Comparison of ENCODE assay signal across 12 mouse cellular contexts in the genomic region with DNA sequence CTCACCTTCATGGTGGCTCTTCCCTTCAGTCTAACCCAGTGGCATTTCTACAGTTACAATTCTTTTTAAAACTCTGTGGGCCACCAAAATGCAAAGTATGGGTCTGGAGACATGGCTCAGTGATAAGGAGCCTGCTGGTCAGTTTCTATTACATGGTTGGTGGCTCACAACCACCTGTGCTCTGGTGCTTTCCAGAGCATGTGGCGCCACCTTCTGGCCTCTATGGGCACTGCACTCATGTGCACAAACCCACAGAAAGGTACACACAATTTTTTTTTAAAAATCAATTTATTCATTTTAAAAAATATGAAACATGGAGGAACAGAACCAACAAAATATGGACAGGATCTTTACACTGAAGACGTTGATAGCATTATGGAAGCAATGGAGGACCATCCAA. TPM values are rescaled to one million over a fixed set of nuclear protein-coding genes. Genes with fewer than 3 reads are reported as not detected.
A peak's percentile ranks its signal among the peaks of the same experiment; 100 is the strongest.
DNase-seq lines count a peak whose midpoint lies in the region; ATAC-seq and TF ChIP-seq lines count a peak whose summit lies in the region.
"Had no signal": no experiment of that assay in that cellular context is flagged by ENCODE, and none has a peak within 500 bp of the region (broad histone marks: within the 10 kb centered on the region; RNA-seq: fewer than 3 reads in every experiment).

No protein-coding gene starts in this region.

- TF ChIP-seq CTCF in kidney, postnatal 0 days (IDR thresholded peaks at IDR 0.05; ENCODE audit: low read depth): peak; percentile 55
- TF ChIP-seq CTCF in CH12.LX (conservative IDR thresholded peaks at IDR 0.05 in 1 of 2, IDR thresholded peaks at IDR 0.05 in 1 of 2; ENCODE audit: low read depth in 2 of 2, low read length in 2 of 2): peak; percentile 58 to 63

- in situ Hi-C loops in CH12.LX (cut with MboI; ENCODE audit: low pct_ligation_motif_present, low pct_unique_long_range_greater_than_20kb, low sequenced_read_pairs): no loop called here

- no peak overlapping the region for H3K4me2 ChIP-seq in kidney, postnatal 0 days (ENCODE audit: low read length)
- no peak overlapping the region for H3K4me2 ChIP-seq in CH12.LX (ENCODE audit: insufficient read depth, low read depth, poor library complexity, severe bottlenecking)
- H3K4me2 ChIP-seq in hindbrain, embryonic 11.5 days (replicated peaks; ENCODE audit: low read depth, low read length): no peak overlapping the region
- H3K4me2 ChIP-seq: limb, embryonic 15.5 days; stomach, embryonic 15.5 days had no signal

- no peaks in the 10 kb centered on the region for H3K27me3 ChIP-seq in kidney, postnatal 0 days (ENCODE audit: insufficient read depth, low read length)
- no peaks in the 10 kb centered on the region for H3K27me3 ChIP-seq in CH12.LX (replicated peaks)
- H3K27me3 ChIP-seq in hindbrain, embryonic 11.5 days (ENCODE audit: control insufficient read depth, insufficient read depth, low read length): no peaks in the 10 kb centered on the region
- H3K27me3 ChIP-seq: limb, embryonic 15.5 days; stomach, embryonic 15.5 days had no signal

- no peak overlapping the region for H3K4me3 ChIP-seq in kidney, postnatal 0 days (replicated peaks; ENCODE audit: low read depth, low read length)
- H3K4me3 ChIP-seq in CH12.LX (replicated peaks in 1 of 3; ENCODE audit: low read depth in 2 of 3, low read length in 2 of 3, poor library complexity in 1 of 3): no peak overlapping the region
- no peak overlapping the region for H3K4me3 ChIP-seq in hindbrain, embryonic 11.5 days (ENCODE audit: low read depth, low read length)
- H3K4me3 ChIP-seq: limb, embryonic 15.5 days; myocyte; stomach, embryonic 15.5 days had no signal

- no peak for TF ChIP-seq EP300 in CH12.LX (IDR thresholded peaks at IDR 0.05; ENCODE audit: low read length)

- TF ChIP-seq POLR2A in CH12.LX (IDR thresholded peaks at IDR 0.05; ENCODE audit: low read depth, low read length): no peak

- dilution Hi-C loops in CH12.LX (cut with MboI; ENCODE audit: extremely low pct_ligation_motif_present, extremely low pct_unique_long_range_greater_than_20kb, low sequenced_read_pairs): no loop called here

- no peaks in the 10 kb centered on the region for H3K9me3 ChIP-seq in kidney, postnatal 0 days (replicated peaks; ENCODE audit: low read length)
- peaks cover 7% of the 10 kb centered on the region for H3K9me3 ChIP-seq in CH12.LX (replicated peaks; ENCODE audit: low read length)
- H3K9me3 ChIP-seq in hindbrain, embryonic 11.5 days (ENCODE audit: control insufficient read depth, low read length): no peaks in the 10 kb centered on the region
- H3K9me3 ChIP-seq: limb, embryonic 15.5 days; stomach, embryonic 15.5 days had no signal

- no peaks in the 10 kb centered on the region for H3K4me1 ChIP-seq in kidney, postnatal 0 days (replicated peaks; ENCODE audit: insufficient read depth, low read length)
- no peaks in the 10 kb centered on the region for H3K4me1 ChIP-seq in CH12.LX (ENCODE audit: control insufficient read depth in 1 of 2, insufficient read depth in 2 of 2)
- no peaks in the 10 kb centered on the region for H3K4me1 ChIP-seq in hindbrain, embryonic 11.5 days (replicated peaks; ENCODE audit: control insufficient read depth, insufficient read depth, low read length)
- H3K4me1 ChIP-seq: limb, embryonic 15.5 days; stomach, embryonic 15.5 days had no signal

- no peak overlapping the region for H3K9ac ChIP-seq in kidney, postnatal 0 days (ENCODE audit: low read depth, low read length)
- H3K9ac ChIP-seq in CH12.LX (ENCODE audit: insufficient read depth, low read depth): no peak overlapping the region
- no peak overlapping the region for H3K9ac ChIP-seq in hindbrain, embryonic 11.5 days (ENCODE audit: low read depth, low read length)
- H3K9ac ChIP-seq: limb, embryonic 15.5 days; stomach, embryonic 15.5 days had no signal

- no peaks in the 10 kb centered on the region for H3K79me2 ChIP-seq in CH12.LX (replicated peaks; ENCODE audit: control insufficient read depth, extremely low read depth, insufficient read depth, poor library complexity, severe bottlenecking)

- WGBS in kidney, postnatal 0 days: 65% methylated on average over 2 of the region's 2 CpGs
- 57% methylated on average over 2 of the region's 2 CpGs for WGBS in hindbrain, embryonic 11.5 days

- intact Hi-C loops in left cerebral cortex, postnatal 25 days (cut with DNase I): no loop called here

- peak; percentile 65 for TF ChIP-seq RAD21 in CH12.LX (IDR thresholded peaks at IDR 0.05; ENCODE audit: low read depth, low read length)

- no peak overlapping the region for H3K27ac ChIP-seq in kidney, postnatal 0 days
- no peak overlapping the region for H3K27ac ChIP-seq in CH12.LX (ENCODE audit: insufficient read depth, low read depth)
- no peak overlapping the region for H3K27ac ChIP-seq in hindbrain, embryonic 11.5 days (ENCODE audit: low read depth, low read length)
- H3K27ac ChIP-seq: limb, embryonic 15.5 days; stomach, embryonic 15.5 days had no signal

- H3K36me3 ChIP-seq in kidney, postnatal 0 days (ENCODE audit: insufficient read depth, low read length): no peaks in the 10 kb centered on the region
- H3K36me3 ChIP-seq in CH12.LX (replicated peaks in 1 of 2; ENCODE audit: control insufficient read depth in 1 of 2, insufficient read depth in 1 of 2, low read length in 1 of 2): no peaks in the 10 kb centered on the region
- no peaks in the 10 kb centered on the region for H3K36me3 ChIP-seq in hindbrain, embryonic 11.5 days (ENCODE audit: control insufficient read depth, insufficient read depth, low read length)
- H3K36me3 ChIP-seq: limb, embryonic 15.5 days; stomach, embryonic 15.5 days had no signal

- no peak for DNase-seq in kidney, postnatal 0 days (ENCODE audit: low spot score)
- DNase-seq in kidney, adult 11 months: no peak
- DNase-seq in CH12.LX (ENCODE audit: extremely low read depth): peak; percentile 41
- peak; percentile 23 for DNase-seq in T-cell, adult 2 months (ENCODE audit: low spot score)
- peak; percentile 20 for DNase-seq in spleen, adult 12 weeks (ENCODE audit: low spot score)
- DNase-seq in embryo, embryonic 11 days: no peak
- no peak for DNase-seq in left cerebral cortex, postnatal 25 days (ENCODE audit: low spot score in 2 of 2)
- no peak for DNase-seq in hindbrain, embryonic 11.5 days (ENCODE audit: low spot score)
- DNase-seq: heart, adult 11 months had no signal

- ATAC-seq in kidney, postnatal 0 days (replicated peaks; ENCODE audit: low FRiP score, low read depth): no peak
- ATAC-seq in hindbrain, embryonic 11.5 days (ENCODE audit: low FRiP score): no peak

TF ChIP-seq in CH12.LX, 34 proteins besides CTCF, POLR2A, EP300 and RAD21:
- TF ChIP-seq BHLHE40 (IDR thresholded peaks at IDR 0.05; ENCODE audit: low read depth, low read length): no peak
- TF ChIP-seq PAX5 (IDR thresholded peaks at IDR 0.05; ENCODE audit: low read length): no peak
- no peak for TF ChIP-seq IRF4 (IDR thresholded peaks at IDR 0.05; ENCODE audit: low read depth, low read length)
- no peak for TF ChIP-seq JUND (conservative IDR thresholded peaks at IDR 0.05; ENCODE audit: low read depth, low read length)
- peak; percentile 71 for TF ChIP-seq SMC3 (IDR thresholded peaks at IDR 0.05; ENCODE audit: low read depth, low read length)
TF ChIP-seq in CH12.LX: peak in this region for 1.

RNA-seq across cellular contexts. Expression of a gene that starts 58.7 kb away (rescaled TPM):
- polyA plus RNA-seq in kidney, postnatal 0 days (2015; fragmentation: Nextera tagmentation; extraction: Ambion mirVana): 19.2 and 20.0 TPM in 2 replicates
- total RNA-seq in CH12.LX (2012; rRNA removed) (0.50 and 0.81 TPM in 2 replicates), CH12.LX (2014; rRNA removed) (0.43 and 1.5 TPM in 2 replicates)
- polyA plus RNA-seq in CH12.LX (2012; ENCODE audit: insufficient read length, low read depth): 0.90 and 1.2 TPM in 2 replicates
- 10 to 100 TPM; 55.3 to 67.5 TPM for total RNA-seq in left cerebral cortex, postnatal 25 days (2021)
- 13.9 and 16.0 TPM in 2 replicates for polyA plus RNA-seq in hindbrain, embryonic 11.5 days (2014; fragmentation: Nextera tagmentation; extraction: Ambion mirVana)

Comparison
In these comparisons a context has a peak if more than half of its experiments do, and no peak if none do; other contexts are left out.
1. DNase-seq: peak in CH12.LX (single experiment), T-cell, adult 2 months (single experiment) and spleen, adult 12 weeks (single experiment); none in kidney, postnatal 0 days (single experiment), kidney, adult 11 months (single experiment), embryo, embryonic 11 days (single experiment), left cerebral cortex, postnatal 25 days (0 of 2) and hindbrain, embryonic 11.5 days (single experiment).